Mouse (Mus musculus) midbrain, postnatal 0 days (tissue): Measurements from ENCODE around the gene Ptges3. TPM values are rescaled to one million over a fixed set of nuclear protein-coding genes. Genes with fewer than 3 reads are reported as not detected.
"Not testable (repeated sequence)": the region's sequence is repeated elsewhere in the genome, so short reads cannot be mapped to it uniquely, and the experiment has no call there.

ENCODE experiments used
- ATAC-seq: fragments of 200-750 bp; cut with Nextera tagmentation; 2 replicates; pipeline ENCODE4 v1.8.0; 2017; ENCODE audit warnings: moderate number of reproducible peaks, mild to moderate bottlenecking, moderate TSS enrichment, moderate library complexity; ENCODE audit not compliant: low FRiP score
- DNase-seq: peaks from one replicate; pipeline ENCODE4 v3.0.0-alpha.2; 2015; ENCODE audit warnings: low spot score
- H3K27ac ChIP-seq: fragments of 300-500 bp; sonication (generic); 2 replicates; pipeline ENCODE4 v1.5.1; 2014; ENCODE audit warnings: low read depth, mild to moderate bottlenecking, low read length, mixed read lengths
- H3K27me3 ChIP-seq: fragments of 300-500 bp; sonication (generic); 2 replicates; pipeline ENCODE4 v1.6.1; 2014; ENCODE audit warnings: low read length, control low read depth, mixed read lengths; ENCODE audit not compliant: insufficient read depth
- H3K36me3 ChIP-seq: fragments of 300-500 bp; sonication (generic); 2 replicates; pipeline ENCODE4 v1.6.1; 2014; ENCODE audit warnings: low read length, control low read depth, mixed read lengths; ENCODE audit not compliant: insufficient read depth
- H3K4me1 ChIP-seq: fragments of 300-500 bp; sonication (generic); 2 replicates; pipeline ENCODE4 v1.6.1; 2014; ENCODE audit warnings: mild to moderate bottlenecking, control low read depth, antibody characterized with exemption, low read length, mixed read lengths; ENCODE audit not compliant: insufficient read depth
- H3K4me2 ChIP-seq: fragments of 300-500 bp; sonication (generic); 2 replicates; pipeline ENCODE4 v1.6.1; 2014; ENCODE audit warnings: low read depth, mild to moderate bottlenecking, low read length, mixed read lengths; ENCODE audit not compliant: poor library complexity, severe bottlenecking
- H3K4me3 ChIP-seq: fragments of 300-500 bp; sonication (generic); 2 replicates; pipeline ENCODE4 v1.5.1; 2014; ENCODE audit warnings: low read depth, mild to moderate bottlenecking, low read length, moderate library complexity
- H3K9ac ChIP-seq: fragments of 300-500 bp; sonication (generic); replicated peaks from 2 replicates; pipeline ENCODE4 v1.6.1; 2014; ENCODE audit warnings: mild to moderate bottlenecking, low read length, moderate library complexity, mixed read lengths; ENCODE audit not compliant: poor library complexity, severe bottlenecking
- H3K9me3 ChIP-seq: fragments of 300-500 bp; sonication (generic); 2 replicates; pipeline ENCODE4 v1.6.1; 2016; ENCODE audit warnings: low read length, control low read depth
- CTCF ChIP-seq: IDR thresholded peaks from 2 replicates; pipeline ENCODE4 v1.5.1; 2016; ENCODE audit warnings: antibody characterized with exemption, mild to moderate bottlenecking
- WGBS: fragments of 180-500 bp; shearing (Covaris S2); extraction: QIAGEN DNeasy Blood & Tissue Kit; methylation state at CpG from one replicate; pipeline ENCODE4 v1.1.7; 2014; 5-methylcytosine and 5-hydroxymethylcytosine counted together
- polyA plus RNA-seq: library from polyadenylated mRNA; unstranded; fragments of >200 nt; fragmentation: Nextera tagmentation; extraction: Ambion mirVana; gene quantifications from 2 replicates; pipeline ENCODE4 v1.2.1, GENCODE M21; 2015
- total RNA-seq: library from RNA; depleted of rRNA; stranded (reverse); fragments of >200 nt; gene quantifications from 2 replicates; pipeline ENCODE4 v1.2.3, GENCODE M21; 2014

Ptges3 gene
- total and polyA plus RNA-seq, 2 experiments from 2014 or later, result 109 to 433 TPM

GRCm38 (mm10) chr10:128051589-128051988 is 7.2 kb upstream of the Ptges3 start:
- WGBS, result 98% methylated on average over 5 of the region's 5 CpGs
- Histone ChIP-seq H3K27ac (no peak overlapping the region), H3K9ac (no peak overlapping the region), H3K4me1 (no peaks in the 10 kb centered on the region), H3K27me3 (no peaks in the 10 kb centered on the region), H3K9me3 (no peaks in the 10 kb centered on the region), H3K4me2 (no peak overlapping the region), H3K36me3 (peaks cover 18% of the 10 kb centered on the region), H3K4me3 (no peak overlapping the region)
- no peak for TF ChIP-seq CTCF
- no peak for ATAC-seq
- DNase-seq, result no peak

GRCm38 (mm10) chr10:128052136-128052535 is 6.6 kb upstream of the Ptges3 start:
- not testable (repeated sequence) for ATAC-seq, DNase-seq, H3K27ac ChIP-seq, H3K4me3 ChIP-seq, H3K9me3 ChIP-seq, H3K4me2 ChIP-seq, H3K4me1 ChIP-seq, H3K27me3 ChIP-seq, H3K9ac ChIP-seq
- 0 out of 2 replicates have a peak, but pooled peaks have one; percentile 11 for TF ChIP-seq CTCF
- peaks cover 16% of the 10 kb centered on the region for H3K36me3 ChIP-seq
- 100% methylated on average over 1 of the region's 2 CpGs for WGBS

- Histone ChIP-seq H3K4me3 (no peak overlapping the region), H3K9me3 (no peaks in the 10 kb centered on the region), H3K4me2 (no peak overlapping the region), H3K27me3 (no peaks in the 10 kb centered on the region), H3K4me1 (0 out of 2 replicates have a peak, but pooled peaks cover 4% of the 10 kb centered on the region), H3K27ac (no peak overlapping the region), H3K36me3 (peaks cover 14% of the 10 kb centered on the region), H3K9ac (no peak overlapping the region)
- DNase-seq (no peak), ATAC-seq (no peak)
- no peak for TF ChIP-seq CTCF
- WGBS, result 92% methylated on average over 8 of the region's 8 CpGs
Observed at GRCm38 (mm10) chr10:128053001-128053400, 5.8 kb upstream of the Ptges3 start.

- peak; percentile 35 for ATAC-seq
- H3K9me3 ChIP-seq, result no peaks in the 10 kb centered on the region
- no peaks in the 10 kb centered on the region for H3K27me3 ChIP-seq
- 0 out of 2 replicates have a peak, but pooled peaks have one; percentile 15 for TF ChIP-seq CTCF
- H3K27ac ChIP-seq, result peak overlapping the region; percentile 97
- H3K4me1 ChIP-seq, result peaks cover 11% of the 10 kb centered on the region; the same call in 1 of the 2 replicates
- DNase-seq, result peak; percentile 46
- peak overlapping the region; percentile 76 for H3K9ac ChIP-seq
- H3K4me3 ChIP-seq, result peak overlapping the region; percentile 65
- H3K36me3 ChIP-seq, result no peaks in the 10 kb centered on the region
- H3K4me2 ChIP-seq, result peak overlapping the region; percentile 69
- whole genome bisulfite sequencing, result 0% methylated on average over 18 of the region's 18 CpGs
Observed at GRCm38 (mm10) chr10:128058184-128058583, 570 bp upstream of the Ptges3 start.

GRCm38 (mm10) chr10:128059207-128059981 is 640 bp downstream of the Ptges3 start:
- no peak; the same call in 1 of the 2 replicates for TF ChIP-seq CTCF
- H3K4me3 ChIP-seq, result peak overlapping the region; percentile 65
- DNase-seq (peak; percentile 57), ATAC-seq (peak; percentile 73)
- H3K9ac ChIP-seq, result peak overlapping the region; percentile 86
- H3K9me3 ChIP-seq, result no peaks in the 10 kb centered on the region
- H3K4me1 ChIP-seq, result peaks cover 11% of the 10 kb centered on the region; the same call in 1 of the 2 replicates
- 0 out of 2 replicates have a peak, but pooled peaks cover 3% of the 10 kb centered on the region for H3K36me3 ChIP-seq
- peak overlapping the region; percentile 69 for H3K4me2 ChIP-seq
- peak overlapping the region; percentile 97 for H3K27ac ChIP-seq
- no peaks in the 10 kb centered on the region for H3K27me3 ChIP-seq
- WGBS, result 0% methylated on average over 32 of the region's 62 CpGs

GRCm38 (mm10) chr10:128061109-128061508 is 2.4 kb downstream of the Ptges3 start:
- Histone ChIP-seq H3K27me3 (no peaks in the 10 kb centered on the region), H3K36me3 (0 out of 2 replicates have a peak, but pooled peaks cover 3% of the 10 kb centered on the region), H3K4me2 (peak overlapping the region; percentile 69; the same call in 1 of the 2 replicates), H3K9me3 (no peaks in the 10 kb centered on the region), H3K27ac (no peak overlapping the region), H3K4me3 (no peak overlapping the region), H3K4me1 (peaks cover 11% of the 10 kb centered on the region; the same call in 1 of the 2 replicates), H3K9ac (no peak overlapping the region)
- no peak for DNase-seq
- TF ChIP-seq CTCF, result no peak
- WGBS, result 88% methylated on average over 5 of the region's 5 CpGs
- no peak for ATAC-seq
